In genomic region chr14:27987422-27987821, GRCm38 (mm10) we compare ENCODE assay signal across 16 mouse cellular contexts.
DNase-seq lines count a peak whose midpoint lies in the region; ATAC-seq lines count a peak whose summit lies in the region.
"Had no signal": no experiment of that assay in that cellular context is flagged by ENCODE, and none has a peak within 500 bp of the region (broad histone marks: within the 10 kb centered on the region; RNA-seq: fewer than 3 reads in every experiment).

No protein-coding gene starts in this region.

- H3K27me3 ChIP-seq in hindbrain, embryonic 10.5 days (ENCODE audit: insufficient read depth, poor library complexity, severe bottlenecking) = no peaks in the 10 kb centered on the region
- H3K27me3 ChIP-seq: embryonic facial prominence, embryonic 12.5 days; forebrain, embryonic 12.5 days; heart, embryonic 12.5 days; hindbrain, embryonic 15.5 days had no signal

- DNase-seq in cerebellum, adult 9-11 months = no peak
- peak; percentile 47 for DNase-seq in layer of hippocampus, adult 11-12 months (ENCODE audit: low spot score)
- DNase-seq in layer of hippocampus, adult 9-10 months (ENCODE audit: low spot score) = no peak
- peak; percentile 59 for DNase-seq in layer of hippocampus, adult 9-11 months
- DNase-seq in hindbrain, embryonic 10.5 days (ENCODE audit: low spot score) = no peak
- DNase-seq: adrenal gland, postnatal 10 days; cerebellum, postnatal 25 days; gastrocnemius, postnatal 14 days had no signal

- H3K9me3 ChIP-seq in hindbrain, embryonic 10.5 days = no peaks in the 10 kb centered on the region
- H3K9me3 ChIP-seq: embryonic facial prominence, embryonic 12.5 days; forebrain, embryonic 12.5 days; heart, embryonic 12.5 days; hindbrain, embryonic 15.5 days had no signal

- peak; percentile 31; the same call in 1 of the 2 replicates for ATAC-seq in cerebellum, adult (ENCODE audit: insufficient number of reproducible peaks, low FRiP score, low TSS enrichment)
- no peak for ATAC-seq in erythroblast, adult 5-6 weeks (replicated peaks; ENCODE audit: low FRiP score, poor library complexity, severe bottlenecking)
- ATAC-seq: forebrain, embryonic 16.5 days; intestine, embryonic 16.5 days had no signal

- WGBS in hindbrain, embryonic 10.5 days = 84% methylated on average over 1 of the region's 1 CpGs

- H3K4me3 ChIP-seq in hindbrain, embryonic 10.5 days = no peak overlapping the region
- H3K4me3 ChIP-seq: embryonic facial prominence, embryonic 12.5 days; forebrain, embryonic 12.5 days; heart, embryonic 12.5 days; hindbrain, embryonic 15.5 days had no signal

- H3K4me1 ChIP-seq in hindbrain, embryonic 10.5 days (replicated peaks) = no peaks in the 10 kb centered on the region
- H3K4me1 ChIP-seq: forebrain, embryonic 12.5 days; heart, embryonic 12.5 days had no signal

- H3K27ac ChIP-seq in hindbrain, embryonic 10.5 days = no peak overlapping the region
- H3K27ac ChIP-seq: embryonic facial prominence, embryonic 12.5 days; forebrain, embryonic 12.5 days; hindbrain, embryonic 15.5 days had no signal

- H3K36me3 ChIP-seq in hindbrain, embryonic 10.5 days = no peaks in the 10 kb centered on the region
- H3K36me3 ChIP-seq: embryonic facial prominence, embryonic 12.5 days; forebrain, embryonic 12.5 days; heart, embryonic 12.5 days; hindbrain, embryonic 15.5 days had no signal

Comparison
In these comparisons a context has a peak if more than half of its experiments do, and no peak if none do; other contexts are left out.
1. DNase-seq: peak in layer of hippocampus, adult 11-12 months (single experiment) and layer of hippocampus, adult 9-11 months (single experiment); none in cerebellum, adult 9-11 months (single experiment), layer of hippocampus, adult 9-10 months (single experiment) and hindbrain, embryonic 10.5 days (single experiment).